Mouse (Mus musculus): ENCODE data around the gene Pus7l. TPM values are rescaled to one million over a fixed set of nuclear protein-coding genes. Genes with fewer than 3 reads are reported as not detected.
"Not testable (repeated sequence)": the region's sequence is repeated elsewhere in the genome, so short reads cannot be mapped to it uniquely, and the experiment has no call there.

Pus7l gene
- polyA plus RNA-seq, 1 experiment, result 3.2 TPM

- H3K27ac ChIP-seq (ENCODE audit: insufficient read depth, low read depth, low read length), result no peak overlapping the region
- H3K4me1 ChIP-seq (ENCODE audit: control insufficient read depth, insufficient read depth, low read length), result no peaks in the 10 kb centered on the region
- no peak for TF ChIP-seq CTCF (IDR thresholded peaks at IDR 0.05; ENCODE audit: low read depth, low read length)
- no peak for TF ChIP-seq POLR2A (IDR thresholded peaks at IDR 0.05; ENCODE audit: borderline replicate concordance, low read depth, low read length)
- H3K4me3 ChIP-seq (ENCODE audit: insufficient read depth, low read length), result no peak overlapping the region
Measured at GRCm38 (mm10) chr15:94520205-94520900, 23.0 kb downstream of the Pus7l start.

DNA sequence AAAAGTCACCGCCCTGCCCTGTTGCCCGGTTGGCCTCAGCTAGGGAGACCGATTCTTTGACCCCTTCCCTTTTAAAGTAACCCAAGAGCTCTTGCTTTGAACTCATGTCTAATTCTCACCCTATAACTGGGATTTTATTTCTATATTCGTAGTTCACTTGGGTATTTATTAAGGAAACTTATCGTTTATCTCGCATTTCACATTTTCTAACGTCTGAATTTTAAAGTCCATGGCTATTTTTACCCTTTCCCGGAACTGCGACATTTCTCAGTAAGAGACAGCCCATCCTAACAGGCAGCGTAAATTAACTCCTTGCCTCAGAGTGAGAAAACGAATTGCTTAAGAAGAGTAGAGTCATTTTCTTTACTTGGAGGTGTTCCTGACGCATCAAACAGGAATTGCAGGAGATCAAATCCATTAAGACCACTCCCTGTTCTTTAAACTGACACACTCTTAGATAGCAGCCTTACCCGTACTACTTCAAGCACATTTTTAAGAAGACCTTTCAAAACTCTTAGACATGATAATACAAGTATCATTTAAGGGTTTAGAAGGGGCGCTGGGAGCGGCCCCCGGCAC is 25.3 kb downstream of the Pus7l start:
- Histone ChIP-seq H3K27ac (ENCODE audit: insufficient read depth, low read depth, low read length) (no peak overlapping the region), H3K4me1 (ENCODE audit: control insufficient read depth, insufficient read depth, low read length) (no peaks in the 10 kb centered on the region), H3K4me3 (ENCODE audit: insufficient read depth, low read length) (no peak overlapping the region)
- no peak for TF ChIP-seq CTCF (IDR thresholded peaks at IDR 0.05; ENCODE audit: low read depth, low read length)
- no peak for TF ChIP-seq POLR2A (IDR thresholded peaks at IDR 0.05; ENCODE audit: borderline replicate concordance, low read depth, low read length)

DNA sequence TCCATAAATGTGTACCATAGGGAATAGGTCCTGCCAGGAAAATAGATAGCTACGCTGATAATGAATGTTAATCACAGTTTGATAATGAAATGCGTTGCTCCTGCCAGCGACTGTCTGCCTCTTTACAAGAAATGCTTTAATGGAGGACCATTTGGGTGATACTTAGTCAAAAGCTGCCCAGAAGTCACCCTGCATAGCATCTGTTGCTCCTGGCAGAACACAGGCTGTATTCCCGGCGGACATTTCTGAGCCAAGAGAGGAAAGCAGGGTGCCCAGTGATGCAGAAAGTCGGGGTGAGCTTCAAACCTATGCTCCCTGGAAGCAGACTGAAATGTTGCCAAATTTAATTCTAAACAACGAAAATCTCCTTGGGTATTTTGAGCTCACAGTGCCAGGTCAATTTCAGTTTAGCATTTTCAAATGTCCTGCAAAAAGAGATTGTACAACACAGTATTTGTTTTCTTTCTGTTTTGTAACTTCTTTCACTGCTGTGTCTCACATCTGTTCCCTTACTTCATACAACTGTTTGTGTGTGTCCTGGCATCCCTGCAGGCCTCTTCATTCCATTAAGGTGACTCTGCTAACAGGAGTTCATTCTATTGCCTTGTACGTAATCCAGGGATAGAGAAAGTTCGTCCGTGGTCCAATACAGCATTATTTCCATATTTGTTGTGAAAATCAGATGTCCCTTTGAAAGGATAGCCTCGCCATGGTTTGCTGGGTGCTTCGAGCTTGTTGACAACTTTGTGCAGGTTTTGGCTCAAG is 39.7 kb downstream of the Pus7l start:
- TF ChIP-seq CTCF (IDR thresholded peaks at IDR 0.05; ENCODE audit: low read depth, low read length), result no peak
- TF ChIP-seq POLR2A (IDR thresholded peaks at IDR 0.05; ENCODE audit: borderline replicate concordance, low read depth, low read length), result no peak
- Histone ChIP-seq H3K27ac (ENCODE audit: insufficient read depth, low read depth, low read length) (no peak overlapping the region), H3K4me3 (ENCODE audit: insufficient read depth, low read length) (no peak overlapping the region), H3K4me1 (ENCODE audit: control insufficient read depth, insufficient read depth, low read length) (no peaks in the 10 kb centered on the region)

DNA sequence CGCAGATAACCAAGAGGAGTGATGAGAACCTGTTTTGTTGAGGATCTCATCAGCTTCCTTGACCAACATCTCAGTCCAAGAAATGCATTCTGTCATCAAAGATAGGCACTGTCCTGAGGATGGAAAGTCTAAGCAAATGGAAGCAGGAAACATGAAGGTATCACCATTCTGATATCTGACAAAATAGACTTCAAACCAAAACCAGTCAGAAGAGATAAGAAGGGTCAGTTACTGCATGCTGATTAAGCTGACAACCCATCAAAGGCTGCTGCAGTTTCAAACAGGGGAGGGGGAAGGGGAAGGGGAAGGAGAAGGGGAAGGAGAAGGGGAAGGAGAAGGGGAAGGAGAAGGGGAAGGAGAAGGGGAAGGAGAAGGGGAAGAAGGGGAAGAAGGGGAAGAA is 44.1 kb downstream of the Pus7l start:
- Histone ChIP-seq H3K4me1 (ENCODE audit: control insufficient read depth, insufficient read depth, low read length) (no peaks in the 10 kb centered on the region), H3K27ac (ENCODE audit: insufficient read depth, low read depth, low read length) (no peak overlapping the region), H3K4me3 (ENCODE audit: insufficient read depth, low read length) (no peak overlapping the region)
- no peak for TF ChIP-seq POLR2A (IDR thresholded peaks at IDR 0.05; ENCODE audit: borderline replicate concordance, low read depth, low read length)
- TF ChIP-seq CTCF (IDR thresholded peaks at IDR 0.05; ENCODE audit: low read depth, low read length), result no peak

- TF ChIP-seq POLR2A (IDR thresholded peaks at IDR 0.05; ENCODE audit: borderline replicate concordance, low read depth, low read length) (no peak), CTCF (IDR thresholded peaks at IDR 0.05; ENCODE audit: low read depth, low read length) (no peak)
- Histone ChIP-seq H3K27ac (ENCODE audit: insufficient read depth, low read depth, low read length) (no peak overlapping the region), H3K4me3 (ENCODE audit: insufficient read depth, low read length) (no peak overlapping the region), H3K4me1 (ENCODE audit: control insufficient read depth, insufficient read depth, low read length) (no peaks in the 10 kb centered on the region)
Measured at GRCm38 (mm10) chr15:94495936-94496335, 47.4 kb downstream of the Pus7l start.

DNA sequence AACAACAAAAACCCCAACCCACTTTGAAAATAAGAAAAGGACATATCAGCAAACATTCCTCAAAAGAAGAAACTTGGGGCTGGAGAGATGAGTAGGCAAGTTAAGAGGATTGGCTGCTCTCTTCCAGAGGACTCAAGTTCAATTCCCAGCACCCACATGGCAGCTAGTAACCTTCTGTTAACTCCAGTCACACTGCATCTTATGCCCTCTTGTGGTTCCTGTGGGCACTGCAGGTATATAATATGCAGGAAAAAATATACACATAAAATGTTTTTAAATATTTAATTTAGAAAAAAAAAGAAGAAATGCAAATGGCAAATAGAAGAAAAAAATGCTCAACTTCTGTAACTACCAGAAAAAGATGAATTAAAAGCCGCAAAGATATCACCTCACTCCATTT is 48.9 kb downstream of the Pus7l start:
- TF ChIP-seq POLR2A (IDR thresholded peaks at IDR 0.05; ENCODE audit: borderline replicate concordance, low read depth, low read length) (no peak), CTCF (IDR thresholded peaks at IDR 0.05; ENCODE audit: low read depth, low read length) (no peak)
- no peak overlapping the region for H3K4me3 ChIP-seq (ENCODE audit: insufficient read depth, low read length)
- H3K27ac ChIP-seq (ENCODE audit: insufficient read depth, low read depth, low read length), result no peak overlapping the region
- no peaks in the 10 kb centered on the region for H3K4me1 ChIP-seq (ENCODE audit: control insufficient read depth, insufficient read depth, low read length)

- Histone ChIP-seq H3K4me1 (ENCODE audit: control insufficient read depth, insufficient read depth, low read length) (no peaks in the 10 kb centered on the region), H3K4me3 (ENCODE audit: insufficient read depth, low read length) (no peak overlapping the region), H3K27ac (ENCODE audit: insufficient read depth, low read depth, low read length) (no peak overlapping the region)
- TF ChIP-seq POLR2A (IDR thresholded peaks at IDR 0.05; ENCODE audit: borderline replicate concordance, low read depth, low read length) (no peak), CTCF (IDR thresholded peaks at IDR 0.05; ENCODE audit: low read depth, low read length) (no peak)
Measured at GRCm38 (mm10) chr15:94489433-94489832, 53.9 kb downstream of the Pus7l start.

DNA sequence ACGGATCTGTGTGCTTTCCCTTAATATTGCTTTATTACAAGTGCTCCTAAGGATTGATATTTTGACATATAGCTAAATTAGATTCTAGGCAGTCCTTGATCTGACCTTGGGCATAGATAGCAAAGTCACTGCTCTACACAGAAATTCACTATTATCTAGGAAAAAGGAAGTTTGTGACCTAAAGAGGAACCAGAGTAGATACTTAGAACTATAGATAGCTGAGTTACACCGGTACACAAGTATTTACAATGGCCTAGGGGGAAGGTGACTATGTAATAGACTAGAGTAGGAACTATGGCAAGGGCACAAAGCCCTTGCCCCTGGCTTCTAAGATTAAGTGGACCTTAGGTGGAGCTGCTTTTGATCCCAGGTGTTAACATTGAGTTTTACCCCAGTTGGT is 55.3 kb downstream of the Pus7l start:
- H3K27ac ChIP-seq (ENCODE audit: insufficient read depth, low read depth, low read length); H3K4me3 ChIP-seq (ENCODE audit: insufficient read depth, low read length): not testable (repeated sequence)

GRCm38 (mm10) chr15:94482555-94482954 is 60.8 kb downstream of the Pus7l start:
- Histone ChIP-seq H3K4me3 (ENCODE audit: insufficient read depth, low read length) (no peak overlapping the region), H3K27ac (ENCODE audit: insufficient read depth, low read depth, low read length) (no peak overlapping the region), H3K4me1 (ENCODE audit: control insufficient read depth, insufficient read depth, low read length) (no peaks in the 10 kb centered on the region)
- TF ChIP-seq POLR2A (IDR thresholded peaks at IDR 0.05; ENCODE audit: borderline replicate concordance, low read depth, low read length), result no peak
- no peak for TF ChIP-seq CTCF (IDR thresholded peaks at IDR 0.05; ENCODE audit: low read depth, low read length)

More for the DNA sequence above, 55.3 kb downstream of the Pus7l start:
- H3K4me1 ChIP-seq (ENCODE audit: control insufficient read depth, insufficient read depth, low read length), result not testable (repeated sequence)

GRCm38 (mm10) chr15:94480792-94481191 is 62.6 kb downstream of the Pus7l start:
- no peak for TF ChIP-seq CTCF (IDR thresholded peaks at IDR 0.05; ENCODE audit: low read depth, low read length)
- no peak for TF ChIP-seq POLR2A (IDR thresholded peaks at IDR 0.05; ENCODE audit: borderline replicate concordance, low read depth, low read length)
- Histone ChIP-seq H3K4me3 (ENCODE audit: insufficient read depth, low read length) (no peak overlapping the region), H3K4me1 (ENCODE audit: control insufficient read depth, insufficient read depth, low read length) (no peaks in the 10 kb centered on the region), H3K27ac (ENCODE audit: insufficient read depth, low read depth, low read length) (no peak overlapping the region)
